Mouse (Mus musculus) kidney, embryonic 16.5 days (tissue): ENCODE data around the gene Ccdc122. TPM values are rescaled to one million over a fixed set of nuclear protein-coding genes. Genes with fewer than 3 reads are reported as not detected.

Experiments
- ATAC-seq: fragments of 200-750 bp; cut with Nextera tagmentation; 2 replicates; pipeline ENCODE4 v1.8.0; 2017; ENCODE audit warnings: moderate TSS enrichment; ENCODE audit not compliant: low FRiP score, low TSS enrichment
- H3K27ac ChIP-seq: fragments of 300-500 bp; sonication (generic); 2 replicates; pipeline ENCODE4 v1.5.1; 2014; ENCODE audit warnings: low read length
- H3K27me3 ChIP-seq: fragments of 300-500 bp; sonication (generic); 2 replicates; pipeline ENCODE4 v1.6.1; 2014; ENCODE audit warnings: low read length, control low read depth, mixed read lengths; ENCODE audit not compliant: insufficient read depth
- H3K36me3 ChIP-seq: fragments of 300-500 bp; sonication (generic); 2 replicates; pipeline ENCODE4 v1.6.1; 2014; ENCODE audit warnings: low read length, control low read depth, mixed read lengths; ENCODE audit not compliant: insufficient read depth
- H3K4me1 ChIP-seq: fragments of 300-500 bp; sonication (generic); 2 replicates; pipeline ENCODE4 v1.6.1; 2014; ENCODE audit warnings: low read length, control low read depth, mixed read lengths; ENCODE audit not compliant: insufficient read depth
- H3K4me2 ChIP-seq: fragments of 300-500 bp; sonication (generic); replicated peaks from 2 replicates; pipeline ENCODE4 v1.6.1; 2014; ENCODE audit warnings: low read depth, low read length
- H3K4me3 ChIP-seq: fragments of 300-500 bp; sonication (generic); 2 replicates; pipeline ENCODE4 v1.5.1; 2014; ENCODE audit warnings: mild to moderate bottlenecking, low read length
- H3K9ac ChIP-seq: fragments of 300-500 bp; sonication (generic); replicated peaks from 2 replicates; pipeline ENCODE4 v1.6.1; 2014; ENCODE audit warnings: low read length
- H3K9me3 ChIP-seq: fragments of 300-500 bp; sonication (generic); 2 replicates; pipeline ENCODE4 v1.6.1; 2016; ENCODE audit warnings: low read length, control low read depth
- WGBS: fragments of 180-500 bp; shearing (Covaris S2); extraction: QIAGEN DNeasy Blood & Tissue Kit; methylation state at CpG from one replicate; pipeline ENCODE4 v1.1.7; 2014; 5-methylcytosine and 5-hydroxymethylcytosine counted together
- polyA plus RNA-seq: library from polyadenylated mRNA; unstranded; fragments of >200 nt; fragmentation: Nextera tagmentation; extraction: Ambion mirVana; gene quantifications from 2 replicates; pipeline ENCODE4 v1.2.1, GENCODE M21; 2015

The Ccdc122 gene
- polyA plus RNA-seq, 1 experiment from 2014 or later: 2.2 TPM

DNA sequence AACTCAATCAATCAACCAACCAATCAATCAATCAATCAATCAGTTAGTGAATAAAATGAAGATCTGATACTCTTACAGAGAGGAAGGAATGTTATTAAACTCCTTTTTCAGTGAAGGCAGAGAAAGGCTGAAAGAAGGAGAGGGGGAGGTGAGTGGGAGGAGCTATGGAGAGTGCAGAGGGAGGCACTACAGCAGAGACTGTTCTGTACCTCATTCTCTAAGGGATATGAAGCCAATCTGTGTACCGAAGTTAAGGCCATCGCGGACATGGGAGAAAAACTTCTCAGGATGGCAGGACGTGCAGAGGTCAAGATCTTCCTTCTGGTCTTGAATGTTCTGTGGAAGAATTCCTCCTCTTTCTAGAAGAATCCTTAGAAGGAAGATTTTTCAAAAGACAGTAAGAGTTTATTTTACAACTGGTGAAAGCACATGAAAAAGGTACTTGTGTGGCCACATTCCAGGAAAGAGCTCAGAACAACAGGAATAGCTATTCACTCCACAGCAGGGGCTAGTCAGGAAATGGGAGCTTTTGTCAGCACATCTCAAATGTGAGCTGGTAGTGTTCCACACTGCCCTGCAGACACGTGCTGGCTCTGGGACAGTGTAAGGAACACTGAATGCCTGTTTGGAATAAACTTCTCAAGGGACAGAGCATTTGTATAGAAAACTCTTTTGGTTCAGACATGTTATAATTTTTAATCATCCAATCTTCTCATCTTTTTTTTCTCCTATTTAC, 7.1 kb upstream of the Ccdc122 start:
- no peaks in the 10 kb centered on the region for H3K36me3 ChIP-seq
- no peak overlapping the region for H3K4me3 ChIP-seq
- no peaks in the 10 kb centered on the region; the same call in 1 of the 2 replicates for H3K4me1 ChIP-seq
- H3K27ac ChIP-seq: no peak overlapping the region
- WGBS: 66% methylated on average over 5 of the region's 5 CpGs
- H3K4me2 ChIP-seq: no peak overlapping the region
- no peak for ATAC-seq
- H3K27me3 ChIP-seq: no peaks in the 10 kb centered on the region
- no peaks in the 10 kb centered on the region for H3K9me3 ChIP-seq
- H3K9ac ChIP-seq: no peak overlapping the region

- ATAC-seq: no peak
- H3K27me3 ChIP-seq: no peaks in the 10 kb centered on the region
- H3K9me3 ChIP-seq: no peaks in the 10 kb centered on the region
- H3K9ac ChIP-seq: no peak overlapping the region
- no peaks in the 10 kb centered on the region for H3K36me3 ChIP-seq
- H3K4me1 ChIP-seq: peaks cover under 1% of the 10 kb centered on the region; the same call in 1 of the 2 replicates
- H3K4me2 ChIP-seq: no peak overlapping the region
- H3K27ac ChIP-seq: no peak overlapping the region
- no peak overlapping the region for H3K4me3 ChIP-seq
- 85% methylated on average over 5 of the region's 5 CpGs for WGBS
Observed at GRCm38 (mm10) chr14:77030808-77031207, 5.8 kb upstream of the Ccdc122 start.

DNA sequence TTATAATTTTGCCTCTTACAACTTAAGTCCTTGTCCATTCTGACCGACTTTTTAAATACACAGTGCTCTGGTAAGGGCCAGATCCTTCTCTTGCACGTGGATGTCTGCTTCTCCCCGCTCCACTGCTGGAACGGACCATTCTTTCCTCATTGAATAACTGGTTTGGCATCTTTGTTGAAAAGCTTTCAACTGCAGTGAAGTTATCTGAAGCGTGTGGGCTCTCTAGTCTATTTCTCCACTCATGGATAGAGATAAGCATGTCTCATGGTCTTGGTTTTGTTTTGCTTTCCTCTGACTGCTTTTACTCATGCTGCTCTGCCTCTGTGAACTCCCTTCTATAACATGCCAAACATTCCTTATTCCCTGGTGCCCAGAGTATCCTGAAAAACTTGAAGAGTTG, 4.1 kb upstream of the Ccdc122 start:
- Histone ChIP-seq H3K4me3 (no peak overlapping the region), H3K27me3 (no peaks in the 10 kb centered on the region), H3K4me1 (peaks cover 4% of the 10 kb centered on the region; the same call in 1 of the 2 replicates), H3K9ac (no peak overlapping the region), H3K4me2 (no peak overlapping the region), H3K36me3 (no peaks in the 10 kb centered on the region), H3K27ac (no peak overlapping the region), H3K9me3 (no peaks in the 10 kb centered on the region)
- no peak for ATAC-seq
- 73% methylated on average over 5 of the region's 5 CpGs for WGBS

GRCm38 (mm10) chr14:77033391-77033790, 3.2 kb upstream of the Ccdc122 start:
- H3K27ac ChIP-seq: no peak overlapping the region
- H3K9me3 ChIP-seq: no peaks in the 10 kb centered on the region
- H3K27me3 ChIP-seq: no peaks in the 10 kb centered on the region
- no peaks in the 10 kb centered on the region for H3K36me3 ChIP-seq
- 95% methylated on average over 3 of the region's 3 CpGs for WGBS
- H3K4me3 ChIP-seq: no peak overlapping the region
- H3K9ac ChIP-seq: no peak overlapping the region
- H3K4me2 ChIP-seq: no peak overlapping the region
- H3K4me1 ChIP-seq: peaks cover 4% of the 10 kb centered on the region; the same call in 1 of the 2 replicates
- no peak for ATAC-seq

DNA sequence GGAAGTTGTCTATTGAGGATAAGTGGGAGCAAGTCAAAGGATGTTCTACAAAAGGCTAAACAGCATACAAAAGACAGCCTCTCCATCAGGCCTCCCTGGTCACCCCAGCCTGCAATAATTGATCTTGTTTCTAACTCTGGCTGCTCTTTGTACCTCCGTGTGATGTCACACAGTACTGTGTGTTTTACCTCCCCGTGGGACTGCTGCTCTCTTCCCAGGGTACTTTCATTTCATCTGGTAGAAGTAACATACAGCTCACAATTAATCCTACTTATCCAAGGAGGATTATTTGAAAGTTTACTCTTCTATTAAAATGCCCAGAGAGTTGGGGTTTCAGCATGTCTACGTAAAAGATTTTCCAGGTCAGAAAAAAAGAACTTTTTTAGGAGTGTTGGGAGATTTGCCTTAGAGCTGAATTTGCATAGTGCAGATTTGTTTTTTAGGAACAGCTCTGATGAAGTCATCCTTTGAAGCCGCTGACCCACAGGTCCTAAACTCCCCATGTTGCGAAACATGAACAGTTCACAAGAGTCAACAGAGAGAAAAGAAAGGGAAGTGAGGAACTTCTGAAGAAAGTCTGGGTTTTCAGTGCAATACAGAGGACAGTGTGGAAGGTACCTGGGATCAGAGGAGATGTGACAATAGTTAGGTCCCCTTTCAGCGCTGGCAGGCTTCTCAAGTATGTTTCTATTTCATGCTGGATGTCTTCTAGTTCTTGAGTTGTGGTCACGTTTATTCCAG, 2.2 kb upstream of the Ccdc122 start:
- Histone ChIP-seq H3K27me3 (no peaks in the 10 kb centered on the region), H3K4me2 (no peak overlapping the region), H3K27ac (no peak overlapping the region), H3K4me3 (no peak overlapping the region), H3K9me3 (no peaks in the 10 kb centered on the region), H3K9ac (no peak overlapping the region), H3K4me1 (peaks cover 4% of the 10 kb centered on the region; the same call in 1 of the 2 replicates), H3K36me3 (no peaks in the 10 kb centered on the region)
- 64% methylated on average over 7 of the region's 7 CpGs for WGBS
- no peak for ATAC-seq

DNA sequence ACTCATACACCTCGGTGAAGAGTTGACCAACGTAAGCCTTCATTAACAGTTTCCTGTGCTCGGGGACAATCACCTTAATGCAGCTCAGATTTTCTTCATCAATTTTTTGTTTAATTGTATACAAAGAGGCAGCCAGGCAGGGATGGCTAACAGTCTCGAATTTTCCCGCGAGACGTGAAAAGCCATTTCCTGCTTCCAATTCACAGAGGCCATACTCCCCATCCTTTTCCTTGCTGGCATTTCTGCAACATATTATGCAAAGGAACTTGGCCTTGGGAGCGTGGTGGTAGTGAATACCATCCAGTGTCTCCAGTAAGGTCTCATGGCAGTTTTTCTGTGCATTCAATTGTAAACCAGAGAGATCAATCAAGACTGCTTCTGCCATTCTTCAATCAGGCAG, 1.6 kb upstream of the Ccdc122 start:
- H3K4me2 ChIP-seq: no peak overlapping the region
- H3K4me1 ChIP-seq: peaks cover 4% of the 10 kb centered on the region; the same call in 1 of the 2 replicates
- no peak for ATAC-seq
- no peaks in the 10 kb centered on the region for H3K36me3 ChIP-seq
- H3K27me3 ChIP-seq: no peaks in the 10 kb centered on the region
- 83% methylated on average over 8 of the region's 8 CpGs for WGBS
- H3K9me3 ChIP-seq: no peaks in the 10 kb centered on the region
- no peak overlapping the region for H3K9ac ChIP-seq
- H3K27ac ChIP-seq: no peak overlapping the region
- H3K4me3 ChIP-seq: no peak overlapping the region

DNA sequence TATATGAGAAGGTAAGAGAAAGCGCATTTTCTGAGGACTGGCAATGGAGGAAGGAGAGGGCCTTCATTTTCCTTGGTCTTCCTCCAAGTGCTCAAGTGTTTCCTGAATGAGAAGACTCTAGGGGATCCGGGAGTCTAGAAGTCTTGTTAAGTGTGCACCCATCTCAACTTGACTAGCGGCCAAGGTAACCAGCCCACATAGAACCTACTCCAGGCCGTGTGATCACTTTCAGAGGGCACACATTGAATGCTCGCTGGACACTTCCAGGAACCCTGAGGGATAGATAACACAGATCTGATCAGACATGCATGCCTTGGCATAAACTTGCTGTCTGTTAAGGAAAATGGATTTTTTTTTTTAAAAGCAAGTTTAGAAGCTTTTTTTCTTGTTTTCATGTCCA, 758 bp downstream of the Ccdc122 start:
- H3K9me3 ChIP-seq: no peaks in the 10 kb centered on the region
- no peak overlapping the region for H3K4me3 ChIP-seq
- no peak for ATAC-seq
- H3K27me3 ChIP-seq: no peaks in the 10 kb centered on the region
- peaks cover 4% of the 10 kb centered on the region; the same call in 1 of the 2 replicates for H3K4me1 ChIP-seq
- WGBS: 84% methylated on average over 5 of the region's 5 CpGs
- H3K36me3 ChIP-seq: no peaks in the 10 kb centered on the region
- no peak overlapping the region for H3K9ac ChIP-seq
- no peak overlapping the region for H3K27ac ChIP-seq
- H3K4me2 ChIP-seq: 0 out of 2 replicates have a peak overlapping the region, but pooled peaks have one; percentile 90

GRCm38 (mm10) chr14:77037832-77038425, 1.4 kb downstream of the Ccdc122 start:
- H3K27ac ChIP-seq: no peak overlapping the region
- H3K9me3 ChIP-seq: no peaks in the 10 kb centered on the region
- H3K27me3 ChIP-seq: no peaks in the 10 kb centered on the region
- H3K36me3 ChIP-seq: no peaks in the 10 kb centered on the region
- H3K4me1 ChIP-seq: peaks cover 4% of the 10 kb centered on the region; the same call in 1 of the 2 replicates
- no peak for ATAC-seq
- H3K9ac ChIP-seq: no peak overlapping the region
- H3K4me2 ChIP-seq: no peak overlapping the region
- WGBS: 85% methylated on average over 8 of the region's 8 CpGs
- H3K4me3 ChIP-seq: no peak overlapping the region

DNA sequence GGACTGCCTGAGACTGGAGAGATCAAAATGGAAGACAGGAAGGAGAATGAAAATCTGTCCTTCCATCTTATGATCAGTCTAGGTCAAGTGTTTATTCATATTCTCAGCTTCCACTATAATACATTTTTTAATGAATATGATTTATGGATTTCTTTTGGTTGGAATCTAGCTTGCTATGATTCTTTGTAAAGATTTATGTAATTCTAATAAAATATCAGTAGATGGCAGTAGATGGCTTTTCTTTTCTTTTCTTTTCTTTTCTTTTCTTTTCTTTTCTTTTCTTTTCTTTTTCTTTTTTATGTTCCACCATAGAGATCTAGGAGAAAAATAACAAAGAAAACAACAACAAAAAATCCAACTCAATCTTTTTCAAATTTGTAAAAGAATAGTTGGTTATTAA, 16.7 kb downstream of the Ccdc122 start:
- Histone ChIP-seq H3K36me3 (no peaks in the 10 kb centered on the region), H3K27me3 (0 out of 2 replicates have a peak, but pooled peaks cover 4% of the 10 kb centered on the region), H3K27ac (no peak overlapping the region), H3K4me1 (no peaks in the 10 kb centered on the region), H3K4me2 (no peak overlapping the region), H3K9ac (no peak overlapping the region), H3K9me3 (no peaks in the 10 kb centered on the region), H3K4me3 (no peak overlapping the region)
- ATAC-seq: no peak
